Mouse (Mus musculus): ENCODE results near the gene Mybpc2. TPM values are rescaled to one million over a fixed set of nuclear protein-coding genes. Genes with fewer than 3 reads are reported as not detected.

Mybpc2 gene
- total and polyA plus RNA-seq, 2 experiments from 2014 or later: 0.29 to 0.33 TPM

DNA sequence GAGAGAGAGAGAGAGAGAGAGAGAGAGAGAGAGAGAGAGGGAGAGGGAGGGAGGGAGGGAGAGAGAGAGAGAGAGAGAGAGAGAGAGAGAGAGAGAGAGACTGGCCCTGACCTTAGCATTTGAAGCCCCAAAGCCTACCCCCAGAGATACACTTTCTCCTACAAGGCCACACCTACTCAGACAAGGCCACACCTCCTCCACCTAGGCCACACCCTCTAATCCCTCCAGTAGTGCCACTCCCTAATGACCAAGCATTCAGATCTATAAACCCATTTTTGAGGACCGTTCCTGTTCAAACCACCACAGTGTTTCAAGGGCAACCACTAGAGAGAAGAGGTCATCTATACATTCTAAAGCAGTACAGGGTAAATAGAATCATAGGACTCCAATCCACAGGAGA, 68.2 kb downstream of the Mybpc2 start:
- Histone ChIP-seq H3K4me3 (ENCODE audit: low read depth, low read length) (no peak overlapping the region), H3K36me3 (ENCODE audit: insufficient read depth) (peaks cover 44% of the 10 kb centered on the region), H3K9me3 (ENCODE audit: low read length) (no peaks in the 10 kb centered on the region), H3K27me3 (ENCODE audit: insufficient read depth, low read length) (no peaks in the 10 kb centered on the region), H3K4me1 (ENCODE audit: insufficient read depth) (no peaks in the 10 kb centered on the region), H3K4me2 (ENCODE audit: low read depth) (no peak overlapping the region), H3K27ac (ENCODE audit: low read depth, low read length) (no peak overlapping the region), H3K9ac (no peak overlapping the region)
- WGBS: 86% methylated on average over 1 of the region's 1 CpGs
- no peak for ATAC-seq
- no peak for TF ChIP-seq CTCF (IDR thresholded peaks at IDR 0.05; ENCODE audit: low read depth)
- DNase-seq: no peak

DNA sequence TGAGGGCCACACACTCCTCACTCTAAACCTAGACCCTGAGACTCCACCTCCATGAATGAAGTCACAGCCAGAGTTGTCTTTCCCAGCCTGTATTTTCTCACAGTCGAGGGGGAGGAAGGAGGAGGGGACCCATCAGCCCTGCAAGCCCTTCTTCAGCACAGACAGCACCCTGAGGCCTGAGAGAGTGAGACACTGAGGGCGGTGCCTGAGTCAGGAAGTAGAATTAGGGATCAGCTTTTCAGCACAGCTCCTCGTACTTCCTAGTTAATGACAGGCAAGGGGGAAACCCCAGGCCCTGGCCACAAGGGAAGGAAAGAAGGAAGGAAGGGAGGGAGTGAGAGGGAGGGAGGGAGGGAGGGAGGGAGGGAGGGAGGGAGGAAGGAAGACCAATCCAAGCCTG, 71.2 kb downstream of the Mybpc2 start:
- ATAC-seq: no peak; the same call in 1 of the 2 replicates
- no peaks in the 10 kb centered on the region for H3K4me1 ChIP-seq (ENCODE audit: insufficient read depth)
- H3K4me3 ChIP-seq (ENCODE audit: low read depth, low read length): no peak overlapping the region
- WGBS: 22% methylated on average over 3 of the region's 3 CpGs
- no peak for TF ChIP-seq CTCF (IDR thresholded peaks at IDR 0.05; ENCODE audit: low read depth)
- H3K9me3 ChIP-seq (ENCODE audit: low read length): no peaks in the 10 kb centered on the region
- no peaks in the 10 kb centered on the region for H3K27me3 ChIP-seq (ENCODE audit: insufficient read depth, low read length)
- no peak overlapping the region for H3K9ac ChIP-seq
- no peak overlapping the region for H3K4me2 ChIP-seq (ENCODE audit: low read depth)
- H3K36me3 ChIP-seq (ENCODE audit: insufficient read depth): peaks cover 53% of the 10 kb centered on the region
- H3K27ac ChIP-seq (ENCODE audit: low read depth, low read length): no peak overlapping the region
- DNase-seq: no peak

Small RNA genes lying within 50 kb of the gene (microRNA-seq; reads per million reads assigned to microRNA genes)
- gene Mir7052 (0 to 0.37 reads per million in 2 experiments), gene Mir7053 (0 to 0.12 reads per million in 2 experiments)

Other genes starting within 250 kb of the Mybpc2 start
- gene Clec11a, start 217.8 kb downstream of the Mybpc2 start, total RNA-seq (2014; rRNA removed): 3.8 and 4.7 TPM in 2 replicates
- 3.7 and 4.3 TPM in 2 replicates for gene Clec11a, start 217.8 kb downstream of the Mybpc2 start, polyA plus RNA-seq (2015; fragmentation: Nextera tagmentation; extraction: Ambion mirVana)
- gene Shank1, start 214.4 kb downstream of the Mybpc2 start, total RNA-seq (2014; rRNA removed): 31.1 and 34.2 TPM in 2 replicates
- gene Shank1, start 214.4 kb downstream of the Mybpc2 start, polyA plus RNA-seq (2015; fragmentation: Nextera tagmentation; extraction: Ambion mirVana): 15.4 and 29.7 TPM in 2 replicates
- gene Syt3, start 140.6 kb downstream of the Mybpc2 start, total RNA-seq (2014; rRNA removed): 48.2 and 77.2 TPM in 2 replicates
- 43.9 and 55.0 TPM in 2 replicates for gene Syt3, start 140.6 kb downstream of the Mybpc2 start, polyA plus RNA-seq (2015; fragmentation: Nextera tagmentation; extraction: Ambion mirVana)
- gene 1700008O03Rik, start 138.8 kb downstream of the Mybpc2 start, total RNA-seq (2014; rRNA removed): 1.3 and 7.3 TPM in 2 replicates
- 2.7 and 3.5 TPM in 2 replicates for gene 1700008O03Rik, start 138.8 kb downstream of the Mybpc2 start, polyA plus RNA-seq (2015; fragmentation: Nextera tagmentation; extraction: Ambion mirVana)
- 347 and 391 TPM in 2 replicates for gene Lrrc4b, start 95.6 kb downstream of the Mybpc2 start, total RNA-seq (2014; rRNA removed)
- gene Lrrc4b, start 95.6 kb downstream of the Mybpc2 start, polyA plus RNA-seq (2015; fragmentation: Nextera tagmentation; extraction: Ambion mirVana): 19.5 and 22.2 TPM in 2 replicates
- gene Aspdh, start 59.3 kb downstream of the Mybpc2 start, total RNA-seq (2014; rRNA removed): 4.4 and 20.3 TPM in 2 replicates
- 1.6 and 2.2 TPM in 2 replicates for gene Aspdh, start 59.3 kb downstream of the Mybpc2 start, polyA plus RNA-seq (2015; fragmentation: Nextera tagmentation; extraction: Ambion mirVana)
- 27.6 and 39.3 TPM in 2 replicates for gene Josd2, start 56.7 kb downstream of the Mybpc2 start, total RNA-seq (2014; rRNA removed)
- gene Josd2, start 56.7 kb downstream of the Mybpc2 start, polyA plus RNA-seq (2015; fragmentation: Nextera tagmentation; extraction: Ambion mirVana): 28.6 and 31.7 TPM in 2 replicates
- 212 and 238 TPM in 2 replicates for gene Emc10, start 28.1 kb downstream of the Mybpc2 start, total RNA-seq (2014; rRNA removed)
- gene Emc10, start 28.1 kb downstream of the Mybpc2 start, polyA plus RNA-seq (2015; fragmentation: Nextera tagmentation; extraction: Ambion mirVana): 168 and 171 TPM in 2 replicates
- gene Fam71e1, start 28.1 kb downstream of the Mybpc2 start, total RNA-seq (2014; rRNA removed): 21.1 and 22.0 TPM in 2 replicates
- gene Fam71e1, start 28.1 kb downstream of the Mybpc2 start, polyA plus RNA-seq (2015; fragmentation: Nextera tagmentation; extraction: Ambion mirVana): 23.1 and 27.2 TPM in 2 replicates
- 0.05 TPM in 1 of 2 replicates, not detected in the other for gene Spib, start 7.4 kb upstream of the Mybpc2 start, total RNA-seq (2014; rRNA removed)
- not detected in 2 replicates for gene Spib, start 7.4 kb upstream of the Mybpc2 start, polyA plus RNA-seq (2015; fragmentation: Nextera tagmentation; extraction: Ambion mirVana)
- 14.1 and 16.2 TPM in 2 replicates for gene Pold1, start 24.2 kb upstream of the Mybpc2 start, total RNA-seq (2014; rRNA removed)
- 14.2 and 14.3 TPM in 2 replicates for gene Pold1, start 24.2 kb upstream of the Mybpc2 start, polyA plus RNA-seq (2015; fragmentation: Nextera tagmentation; extraction: Ambion mirVana)
- gene Nr1h2, start 29.3 kb upstream of the Mybpc2 start, total RNA-seq (2014; rRNA removed): 44.1 and 45.9 TPM in 2 replicates
- gene Nr1h2, start 29.3 kb upstream of the Mybpc2 start, polyA plus RNA-seq (2015; fragmentation: Nextera tagmentation; extraction: Ambion mirVana): 49.9 and 51.1 TPM in 2 replicates
- 0.08 and 0.24 TPM in 2 replicates for gene Napsa, start 47.7 kb upstream of the Mybpc2 start, total RNA-seq (2014; rRNA removed)
- gene Napsa, start 47.7 kb upstream of the Mybpc2 start, polyA plus RNA-seq (2015; fragmentation: Nextera tagmentation; extraction: Ambion mirVana): 0.35 and 0.71 TPM in 2 replicates
- 6.0 and 8.6 TPM in 2 replicates for gene Kcnc3, start 66.0 kb upstream of the Mybpc2 start, total RNA-seq (2014; rRNA removed)
- gene Kcnc3, start 66.0 kb upstream of the Mybpc2 start, polyA plus RNA-seq (2015; fragmentation: Nextera tagmentation; extraction: Ambion mirVana): 4.2 and 5.2 TPM in 2 replicates
- gene Myh14, start 146.2 kb upstream of the Mybpc2 start, total RNA-seq (2014; rRNA removed): 4.5 and 11.9 TPM in 2 replicates
- 2.9 and 4.2 TPM in 2 replicates for gene Myh14, start 146.2 kb upstream of the Mybpc2 start, polyA plus RNA-seq (2015; fragmentation: Nextera tagmentation; extraction: Ambion mirVana)
- not detected in 2 replicates for gene Izumo2, start 184.1 kb upstream of the Mybpc2 start, total RNA-seq (2014; rRNA removed)
- not detected in 2 replicates for gene Izumo2, start 184.1 kb upstream of the Mybpc2 start, polyA plus RNA-seq (2015; fragmentation: Nextera tagmentation; extraction: Ambion mirVana)
- 18.7 and 19.6 TPM in 2 replicates for gene Vrk3, start 223.8 kb upstream of the Mybpc2 start, total RNA-seq (2014; rRNA removed)
- gene Vrk3, start 223.8 kb upstream of the Mybpc2 start, polyA plus RNA-seq (2015; fragmentation: Nextera tagmentation; extraction: Ambion mirVana): 27.1 and 31.1 TPM in 2 replicates
- gene Zfp473, start 226.4 kb upstream of the Mybpc2 start, total RNA-seq (2014; rRNA removed): 0.85 and 2.0 TPM in 2 replicates
- 0.41 and 0.74 TPM in 2 replicates for gene Zfp473, start 226.4 kb upstream of the Mybpc2 start, polyA plus RNA-seq (2015; fragmentation: Nextera tagmentation; extraction: Ambion mirVana)

Measured in forebrain, postnatal 0 days (tissue).